Mouse (Mus musculus): ENCODE results near the gene Ngf. TPM values are rescaled to one million over a fixed set of nuclear protein-coding genes. Genes with fewer than 3 reads are reported as not detected.

The Ngf gene
- polyA plus RNA-seq (2014; fragmentation: Illumina TruSeq; extraction: RNeasy Lipid Tissue Mini Kit (QIAGEN cat#74804); ENCODE audit: low replicate concordance), result not detected

GRCm38 (mm10) chr3:102469713-102470448 is at the start of gene Ngf:
TSS of gene Ngf (plus strand) at chr3:102469919.

All from small intestine, adult 10 weeks (tissue).